Mouse (Mus musculus): ENCODE data around the gene Ucma. TPM values are rescaled to one million over a fixed set of nuclear protein-coding genes. Genes with fewer than 3 reads are reported as not detected.
A peak's percentile ranks its signal among the peaks of the same experiment; 100 is the strongest.

The Ucma gene
- polyA plus RNA-seq, 1 experiment from 2014 or later: not detected

- WGBS: 9% methylated on average over 8 of the region's 8 CpGs
- ATAC-seq (ENCODE audit: low FRiP score, low TSS enrichment) (no peak), DNase-seq (ENCODE audit: low spot score) (no peak)
- peak overlapping the region; percentile 56 for H3K4me2 ChIP-seq (replicated peaks; ENCODE audit: low read depth)
- no peak overlapping the region for H3K9ac ChIP-seq (ENCODE audit: low read length)
- no peaks in the 10 kb centered on the region for H3K4me1 ChIP-seq (replicated peaks; ENCODE audit: control insufficient read depth, insufficient read depth)
- no peak for TF ChIP-seq CTCF (IDR thresholded peaks at IDR 0.05; ENCODE audit: low read depth)
- no peak for TF ChIP-seq EP300 (optimal IDR thresholded peaks at IDR 0.05)
- H3K27ac ChIP-seq (replicated peaks): peak overlapping the region; percentile 26; the same call in 1 of the 2 replicates
- H3K36me3 ChIP-seq (ENCODE audit: control insufficient read depth, insufficient read depth, low read length): 0 out of 2 replicates have a peak, but pooled peaks cover 3% of the 10 kb centered on the region
- H3K27me3 ChIP-seq (ENCODE audit: control insufficient read depth, insufficient read depth, low read length): no peaks in the 10 kb centered on the region
- peak overlapping the region; percentile 55 for H3K4me3 ChIP-seq (ENCODE audit: low read depth, low read length)
- no peaks in the 10 kb centered on the region for H3K9me3 ChIP-seq (ENCODE audit: control insufficient read depth, low read length)
These were observed 36.1 kb downstream of the Ucma start for GRCm38 (mm10) chr2:5011898-5012490.

- TF ChIP-seq CTCF (IDR thresholded peaks at IDR 0.05; ENCODE audit: low read depth) (no peak), EP300 (optimal IDR thresholded peaks at IDR 0.05) (no peak)
- ATAC-seq (ENCODE audit: low FRiP score, low TSS enrichment) (peak; percentile 98), DNase-seq (ENCODE audit: low spot score) (peak; percentile 94)
- H3K27me3 ChIP-seq (ENCODE audit: control insufficient read depth, insufficient read depth, low read length): no peaks in the 10 kb centered on the region
- H3K27ac ChIP-seq (replicated peaks): peak within 1 kb of the TSS; percentile 26; the same call in 1 of the 2 replicates
- no peaks in the 10 kb centered on the region for H3K9me3 ChIP-seq (ENCODE audit: control insufficient read depth, low read length)
- 3% methylated on average over 32 of the region's 32 CpGs for WGBS
- H3K4me1 ChIP-seq (replicated peaks; ENCODE audit: control insufficient read depth, insufficient read depth): no peaks in the 10 kb centered on the region
- peak within 1 kb of the TSS; percentile 56 for H3K4me2 ChIP-seq (replicated peaks; ENCODE audit: low read depth)
- no peak within 1 kb of the TSS for H3K9ac ChIP-seq (ENCODE audit: low read length)
- H3K36me3 ChIP-seq (ENCODE audit: control insufficient read depth, insufficient read depth, low read length): 0 out of 2 replicates have a peak, but pooled peaks cover 2% of the 10 kb centered on the region
- peak within 1 kb of the TSS; percentile 55 for H3K4me3 ChIP-seq (ENCODE audit: low read depth, low read length)
These were observed 36.8 kb downstream of the Ucma start, which contains the start of gene Mcm10 for GRCm38 (mm10) chr2:5012491-5013324. Mcm10 (minus strand) TSS chr2:5012791.

GRCm38 (mm10) chr2:5014616-5015015, 38.7 kb downstream of the Ucma start:
- 58% methylated on average over 7 of the region's 7 CpGs for WGBS

GRCm38 (mm10) chr2:5015527-5015926, 39.6 kb downstream of the Ucma start:
- Histone ChIP-seq H3K9me3 (ENCODE audit: control insufficient read depth, low read length) (no peaks in the 10 kb centered on the region), H3K4me1 (replicated peaks; ENCODE audit: control insufficient read depth, insufficient read depth) (no peaks in the 10 kb centered on the region), H3K4me3 (ENCODE audit: low read depth, low read length) (no peak overlapping the region), H3K36me3 (ENCODE audit: control insufficient read depth, insufficient read depth, low read length) (no peaks in the 10 kb centered on the region), H3K9ac (ENCODE audit: low read length) (no peak overlapping the region), H3K27me3 (ENCODE audit: control insufficient read depth, insufficient read depth, low read length) (no peaks in the 10 kb centered on the region), H3K4me2 (replicated peaks; ENCODE audit: low read depth) (no peak overlapping the region), H3K27ac (replicated peaks) (no peak overlapping the region)
- DNase-seq (ENCODE audit: low spot score): no peak
- WGBS: 79% methylated on average over 6 of the region's 6 CpGs
- TF ChIP-seq CTCF (IDR thresholded peaks at IDR 0.05; ENCODE audit: low read depth): no peak
- TF ChIP-seq EP300 (optimal IDR thresholded peaks at IDR 0.05): no peak
- no peak for ATAC-seq (ENCODE audit: low FRiP score, low TSS enrichment)

More at GRCm38 (mm10) chr2:5014616-5015015, 38.7 kb downstream of the Ucma start:
- Histone ChIP-seq H3K36me3 (ENCODE audit: control insufficient read depth, insufficient read depth, low read length) (no peaks in the 10 kb centered on the region), H3K27ac (replicated peaks) (no peak overlapping the region), H3K4me1 (replicated peaks; ENCODE audit: control insufficient read depth, insufficient read depth) (no peaks in the 10 kb centered on the region), H3K27me3 (ENCODE audit: control insufficient read depth, insufficient read depth, low read length) (no peaks in the 10 kb centered on the region), H3K9me3 (ENCODE audit: control insufficient read depth, low read length) (no peaks in the 10 kb centered on the region), H3K9ac (ENCODE audit: low read length) (no peak overlapping the region), H3K4me3 (ENCODE audit: low read depth, low read length) (no peak overlapping the region), H3K4me2 (replicated peaks; ENCODE audit: low read depth) (no peak overlapping the region)
- TF ChIP-seq CTCF (IDR thresholded peaks at IDR 0.05; ENCODE audit: low read depth) (no peak), EP300 (optimal IDR thresholded peaks at IDR 0.05) (no peak)
- ATAC-seq (ENCODE audit: low FRiP score, low TSS enrichment) (no peak), DNase-seq (ENCODE audit: low spot score) (no peak)

GRCm38 (mm10) chr2:5016922-5017321, 41.0 kb downstream of the Ucma start:
- Histone ChIP-seq H3K9ac (ENCODE audit: low read length) (no peak overlapping the region), H3K27ac (replicated peaks) (no peak overlapping the region), H3K27me3 (ENCODE audit: control insufficient read depth, insufficient read depth, low read length) (no peaks in the 10 kb centered on the region), H3K36me3 (ENCODE audit: control insufficient read depth, insufficient read depth, low read length) (no peaks in the 10 kb centered on the region), H3K4me2 (replicated peaks; ENCODE audit: low read depth) (no peak overlapping the region), H3K9me3 (ENCODE audit: control insufficient read depth, low read length) (no peaks in the 10 kb centered on the region), H3K4me3 (ENCODE audit: low read depth, low read length) (no peak overlapping the region), H3K4me1 (replicated peaks; ENCODE audit: control insufficient read depth, insufficient read depth) (no peaks in the 10 kb centered on the region)
- 87% methylated on average over 7 of the region's 7 CpGs for WGBS
- TF ChIP-seq CTCF (IDR thresholded peaks at IDR 0.05; ENCODE audit: low read depth): no peak
- TF ChIP-seq EP300 (optimal IDR thresholded peaks at IDR 0.05): no peak
- DNase-seq (ENCODE audit: low spot score): no peak
- no peak for ATAC-seq (ENCODE audit: low FRiP score, low TSS enrichment)

- no peak overlapping the region for H3K4me3 ChIP-seq (ENCODE audit: low read depth, low read length)
- no peak overlapping the region for H3K27ac ChIP-seq (replicated peaks)
- TF ChIP-seq CTCF (IDR thresholded peaks at IDR 0.05; ENCODE audit: low read depth) (no peak), EP300 (optimal IDR thresholded peaks at IDR 0.05) (no peak)
- 63% methylated on average over 1 of the region's 1 CpGs for WGBS
- no peak for DNase-seq (ENCODE audit: low spot score)
- no peaks in the 10 kb centered on the region for H3K27me3 ChIP-seq (ENCODE audit: control insufficient read depth, insufficient read depth, low read length)
- H3K9ac ChIP-seq (ENCODE audit: low read length): no peak overlapping the region
- H3K4me1 ChIP-seq (replicated peaks; ENCODE audit: control insufficient read depth, insufficient read depth): no peaks in the 10 kb centered on the region
- no peaks in the 10 kb centered on the region for H3K36me3 ChIP-seq (ENCODE audit: control insufficient read depth, insufficient read depth, low read length)
- no peak overlapping the region for H3K4me2 ChIP-seq (replicated peaks; ENCODE audit: low read depth)
- ATAC-seq (ENCODE audit: low FRiP score, low TSS enrichment): no peak
- no peaks in the 10 kb centered on the region for H3K9me3 ChIP-seq (ENCODE audit: control insufficient read depth, low read length)
These were observed 43.8 kb downstream of the Ucma start for GRCm38 (mm10) chr2:5019708-5020107.
